Mouse (Mus musculus): ENCODE results near the gene Carf. TPM values are rescaled to one million over a fixed set of nuclear protein-coding genes. Genes with fewer than 3 reads are reported as not detected.
"Not testable (repeated sequence)": the region's sequence is repeated elsewhere in the genome, so short reads cannot be mapped to it uniquely, and the experiment has no call there.

The Carf gene
- total RNA-seq (2022) = 10 to 100 TPM in 1 of 4 experiments, 1 to 10 TPM in 3; 6.0 to 12.4 (median 7.1) TPM

- DNase-seq (ENCODE audit: low spot score) = peak; percentile 98
Measured at GRCm38 (mm10) chr1:60098024-60098781, at the start of gene Carf, which contains the start of gene Wdr12. Gene Carf (plus strand): TSS chr1:60098247. Gene Wdr12 (minus strand): TSS chr1:60098645.

- DNase-seq (ENCODE audit: low spot score) = no peak
Measured at GRCm38 (mm10) chr1:60054659-60055058, 43.4 kb upstream of the Carf start.

- no peak for DNase-seq (ENCODE audit: low spot score)
Measured at GRCm38 (mm10) chr1:60056310-60056709, 41.7 kb upstream of the Carf start.

GRCm38 (mm10) chr1:60070725-60071124 lies 27.3 kb upstream of the Carf start:
- not testable (repeated sequence) for DNase-seq (ENCODE audit: low spot score)

- no peak for DNase-seq (ENCODE audit: low spot score)
Measured at GRCm38 (mm10) chr1:60074935-60075334, 23.1 kb upstream of the Carf start.

- DNase-seq (ENCODE audit: low spot score) = no peak
Measured at GRCm38 (mm10) chr1:60075590-60075989, 22.5 kb upstream of the Carf start.

- no peak for DNase-seq (ENCODE audit: low spot score)
Measured at GRCm38 (mm10) chr1:60076411-60076810, 21.6 kb upstream of the Carf start.

- no peak for DNase-seq (ENCODE audit: low spot score)
Measured at GRCm38 (mm10) chr1:60096572-60097276, 1.3 kb upstream of the Carf start.

GRCm38 (mm10) chr1:60097277-60098023 lies 597 bp upstream of the Carf start:
- DNase-seq (ENCODE audit: low spot score) = no peak

- DNase-seq (ENCODE audit: low spot score) = peak; percentile 19
Measured at GRCm38 (mm10) chr1:60098839-60099238, 792 bp downstream of the Carf start.

- DNase-seq (ENCODE audit: low spot score) = no peak
Measured at GRCm38 (mm10) chr1:60104582-60104981, 6.5 kb downstream of the Carf start.

- DNase-seq (ENCODE audit: low spot score) = no peak
Measured at GRCm38 (mm10) chr1:60117721-60118455, 19.8 kb downstream of the Carf start.

GRCm38 (mm10) chr1:60137346-60137745 lies 39.3 kb downstream of the Carf start:
- no peak for DNase-seq (ENCODE audit: low spot score)

GRCm38 (mm10) chr1:60152700-60153099 lies 54.7 kb downstream of the Carf start:
- no peak for DNase-seq (ENCODE audit: low spot score)

GRCm38 (mm10) chr1:60156651-60157050 lies 58.6 kb downstream of the Carf start:
- DNase-seq (ENCODE audit: low spot score) = no peak

GRCm38 (mm10) chr1:60158411-60158810 lies 60.4 kb downstream of the Carf start:
- peak; percentile 83 for DNase-seq (ENCODE audit: low spot score)

GRCm38 (mm10) chr1:60163676-60164075 lies 65.6 kb downstream of the Carf start:
- DNase-seq (ENCODE audit: low spot score) = no peak

GRCm38 (mm10) chr1:60169626-60170025 lies 71.6 kb downstream of the Carf start:
- peak; percentile 82 for DNase-seq (ENCODE audit: low spot score)

GRCm38 (mm10) chr1:60170251-60170650 lies 72.2 kb downstream of the Carf start:
- DNase-seq (ENCODE audit: low spot score) = no peak

GRCm38 (mm10) chr1:60173119-60173518 lies 75.1 kb downstream of the Carf start:
- DNase-seq (ENCODE audit: low spot score) = no peak

- DNase-seq (ENCODE audit: low spot score) = not testable (repeated sequence)
Measured at GRCm38 (mm10) chr1:60177814-60178213, 79.8 kb downstream of the Carf start.
